15 mouse cellular contexts compared by ENCODE assay signal in the genomic region with DNA sequence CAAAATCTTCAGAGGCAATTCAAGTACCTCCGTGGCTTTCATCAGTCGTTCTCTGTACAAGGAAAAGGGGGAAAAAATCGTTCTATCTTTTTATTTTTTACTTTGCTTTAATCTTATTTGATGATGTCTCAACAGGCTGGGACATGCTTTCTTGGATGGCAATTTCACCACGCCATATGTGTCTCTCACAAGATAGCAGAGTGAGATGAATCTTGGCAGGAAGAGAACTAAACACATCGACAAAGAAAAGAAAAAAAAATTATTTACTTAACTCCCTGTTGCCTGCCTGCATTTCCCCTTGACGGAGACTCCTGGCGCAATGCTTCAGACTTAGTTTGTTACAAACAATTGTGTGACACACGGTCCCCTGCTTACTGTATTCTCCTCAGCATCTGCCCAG.
"Had no signal": no experiment of that assay in that cellular context is flagged by ENCODE, and none has a peak within 500 bp of the region (broad histone marks: within the 10 kb centered on the region; RNA-seq: fewer than 3 reads in every experiment).

No protein-coding gene starts in this region.

- H3K4me2 ChIP-seq: limb, embryonic 15.5 days; liver, embryonic 12.5 days; midbrain, embryonic 12.5 days; neural tube, embryonic 15.5 days had no signal

- H3K27me3 ChIP-seq: limb, embryonic 15.5 days; liver, embryonic 12.5 days had no signal

- ATAC-seq: intestine, postnatal 0 days; liver, embryonic 12.5 days had no signal

- H3K4me1 ChIP-seq: liver, embryonic 12.5 days had no signal

- DNase-seq: kidney, adult 9 months; kidney, postnatal 36 days; layer of hippocampus, postnatal 36 days; right cerebral cortex, postnatal 4 days; spleen, adult 18-20 months; thymus, adult 18-20 months; thymus, postnatal 14 days had no signal

- H3K36me3 ChIP-seq: limb, embryonic 15.5 days; liver, embryonic 12.5 days; midbrain, embryonic 12.5 days; neural tube, embryonic 15.5 days had no signal

- H3K9ac ChIP-seq: limb, embryonic 15.5 days; liver, embryonic 12.5 days; midbrain, embryonic 12.5 days; neural tube, embryonic 15.5 days had no signal

- H3K4me3 ChIP-seq: layer of hippocampus, adult 2 months; limb, embryonic 15.5 days; liver, embryonic 12.5 days; midbrain, embryonic 12.5 days; myocyte; neural tube, embryonic 15.5 days had no signal

- H3K9me3 ChIP-seq: limb, embryonic 15.5 days; liver, embryonic 12.5 days; midbrain, embryonic 12.5 days; neural tube, embryonic 15.5 days had no signal

- H3K27ac ChIP-seq: kidney, postnatal 0 days; layer of hippocampus, adult 2 months; limb, embryonic 15.5 days; liver, embryonic 12.5 days; midbrain, embryonic 12.5 days; neural tube, embryonic 15.5 days had no signal
